Mouse (Mus musculus) stomach, embryonic 14.5 days (tissue): ENCODE data around the gene Ergic2. TPM values are rescaled to one million over a fixed set of nuclear protein-coding genes. Genes with fewer than 3 reads are reported as not detected.
"Not testable (repeated sequence)": the region's sequence is repeated elsewhere in the genome, so short reads cannot be mapped to it uniquely, and the experiment has no call there.

ENCODE experiments used
- ATAC-seq: fragments of 200-750 bp; cut with Nextera tagmentation; 2 replicates; pipeline ENCODE4 v1.8.0; 2017; ENCODE audit warnings: low read depth, moderate TSS enrichment; ENCODE audit not compliant: insufficient number of reproducible peaks, insufficient read depth, low FRiP score
- H3K27ac ChIP-seq: fragments of 300-500 bp; sonication (generic); 2 replicates; pipeline ENCODE4 v1.5.1; 2014; ENCODE audit warnings: mild to moderate bottlenecking, low read length, moderate library complexity, mixed read lengths
- H3K27me3 ChIP-seq: fragments of 300-500 bp; sonication (generic); 2 replicates; pipeline ENCODE4 v1.6.1; 2014; ENCODE audit warnings: low read length, control low read depth, mixed read lengths; ENCODE audit not compliant: control insufficient read depth, insufficient read depth
- H3K36me3 ChIP-seq: fragments of 300-500 bp; sonication (generic); 2 replicates; pipeline ENCODE4 v1.6.1; 2014; ENCODE audit warnings: mild to moderate bottlenecking, control low read depth, low read length, moderate library complexity, mixed read lengths; ENCODE audit not compliant: control insufficient read depth, insufficient read depth
- H3K4me1 ChIP-seq: fragments of 300-500 bp; sonication (generic); 2 replicates; pipeline ENCODE4 v1.6.1; 2014; ENCODE audit warnings: low read length, control low read depth, mixed read lengths; ENCODE audit not compliant: control insufficient read depth, insufficient read depth
- H3K4me2 ChIP-seq: fragments of 300-500 bp; sonication (generic); replicated peaks from 2 replicates; pipeline ENCODE4 v1.6.1; 2014; ENCODE audit warnings: low read depth, low read length, control low read depth
- H3K4me3 ChIP-seq: fragments of 300-500 bp; sonication (generic); 2 replicates; pipeline ENCODE4 v1.5.1; 2014; ENCODE audit warnings: low read depth, low read length, control low read depth
- H3K9ac ChIP-seq: fragments of 300-500 bp; sonication (generic); replicated peaks from 2 replicates; pipeline ENCODE4 v1.6.1; 2014; ENCODE audit warnings: low read depth, mild to moderate bottlenecking, control low read depth, low read length, moderate library complexity, mixed read lengths
- H3K9me3 ChIP-seq: fragments of 300-500 bp; sonication (generic); 2 replicates; pipeline ENCODE4 v1.6.1; 2016; ENCODE audit warnings: low read depth, low read length, control low read depth; ENCODE audit not compliant: control insufficient read depth
- WGBS: fragments of 180-500 bp; shearing (Covaris S2); extraction: QIAGEN DNeasy Blood & Tissue Kit; methylation state at CpG from one replicate; pipeline ENCODE4 v1.1.7; 2014; 5-methylcytosine and 5-hydroxymethylcytosine counted together
- polyA plus RNA-seq: library from polyadenylated mRNA; unstranded; fragments of >200 nt; fragmentation: Nextera tagmentation; extraction: Ambion mirVana; gene quantifications from 2 replicates; pipeline ENCODE4 v1.2.1, GENCODE M21; 2014

Ergic2 gene
- polyA plus RNA-seq, 1 experiment from 2014 or later = 220 TPM

DNA sequence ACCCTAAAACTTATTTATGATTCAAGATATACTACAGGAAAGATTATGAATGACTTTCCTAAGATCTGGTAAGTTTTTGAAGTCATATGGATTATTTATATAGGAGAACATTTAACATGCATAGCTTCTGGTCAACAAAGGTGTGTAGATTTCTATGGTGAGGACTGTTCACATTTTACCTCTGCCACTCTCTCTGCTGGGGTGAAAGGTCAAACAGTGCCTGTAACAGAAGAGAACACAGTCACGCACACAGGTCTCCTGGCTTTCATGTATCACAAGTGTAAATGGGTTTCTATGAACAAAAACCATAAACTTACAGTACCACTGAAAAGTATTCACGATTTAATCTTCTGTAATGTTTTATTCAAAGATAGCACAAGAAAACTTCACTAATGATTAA, 13.0 kb downstream of the Ergic2 start:
- Histone ChIP-seq H3K27me3 (no peaks in the 10 kb centered on the region), H3K27ac (no peak overlapping the region), H3K4me1 (no peaks in the 10 kb centered on the region), H3K9ac (no peak overlapping the region), H3K4me3 (no peak overlapping the region), H3K9me3 (no peaks in the 10 kb centered on the region), H3K36me3 (peaks cover 48% of the 10 kb centered on the region), H3K4me2 (no peak overlapping the region)
- ATAC-seq = peak; percentile 77; the same call in 1 of the 2 replicates
- 69% methylated on average over 2 of the region's 2 CpGs for WGBS

DNA sequence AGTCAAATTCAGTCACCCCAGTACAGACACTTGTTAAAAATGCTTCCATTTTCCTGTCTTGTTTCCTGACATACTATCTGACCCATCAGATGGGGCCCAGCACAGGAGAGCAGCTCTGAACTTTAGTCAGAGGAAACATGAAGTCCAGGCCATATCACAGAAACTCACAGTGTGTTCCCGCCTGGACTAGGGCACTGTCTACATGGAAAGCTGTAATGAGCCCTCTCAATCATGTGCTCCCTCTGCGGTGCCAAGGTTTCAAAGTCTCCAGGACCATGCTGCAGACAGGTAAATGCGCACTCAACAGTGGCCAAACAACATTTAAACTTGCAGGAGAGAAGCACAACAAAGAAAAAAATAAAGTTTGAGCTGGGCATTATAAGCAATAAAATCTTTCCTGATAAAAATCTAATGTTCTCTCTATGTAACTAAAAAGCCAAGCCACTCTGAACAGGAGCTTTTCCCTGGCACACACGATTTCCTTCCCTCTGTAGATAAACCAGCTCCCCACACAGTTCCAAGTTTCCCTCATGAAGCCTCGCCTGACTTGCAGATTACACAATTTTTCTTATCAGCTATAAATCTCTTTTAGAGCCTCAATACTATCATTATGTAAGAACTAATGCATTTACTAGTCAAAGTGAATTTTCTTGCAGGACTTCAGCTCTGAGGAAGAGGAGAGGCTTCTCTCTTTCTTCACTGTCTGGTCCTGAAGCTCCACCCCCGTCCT, 18.0 kb downstream of the Ergic2 start:
- Histone ChIP-seq H3K4me3 (no peak overlapping the region), H3K9ac (no peak overlapping the region), H3K4me1 (no peaks in the 10 kb centered on the region), H3K27me3 (no peaks in the 10 kb centered on the region), H3K4me2 (no peak overlapping the region), H3K36me3 (peaks cover 30% of the 10 kb centered on the region), H3K9me3 (no peaks in the 10 kb centered on the region), H3K27ac (no peak overlapping the region)
- 83% methylated on average over 6 of the region's 6 CpGs for WGBS
- no peak for ATAC-seq

DNA sequence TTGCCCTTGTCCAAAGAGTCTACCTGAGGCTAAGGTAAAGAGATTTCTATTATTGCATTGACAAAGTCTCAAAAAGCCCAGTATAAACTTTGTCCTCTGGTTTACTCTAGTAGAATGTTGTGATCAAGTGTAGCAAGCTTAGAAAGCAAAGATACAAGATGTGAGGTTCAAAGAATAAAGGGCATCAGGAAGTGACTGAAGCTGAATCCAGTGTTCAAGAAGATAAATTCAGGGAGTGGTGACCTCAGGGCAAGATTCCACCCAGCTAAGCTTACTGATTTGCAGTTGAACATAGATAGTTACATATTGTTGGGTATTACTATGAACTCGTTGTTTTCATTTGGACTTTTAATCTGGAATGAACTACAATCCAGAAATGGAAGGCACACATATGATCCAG, 26.5 kb downstream of the Ergic2 start:
- Histone ChIP-seq H3K4me3 (no peak overlapping the region), H3K27ac (no peak overlapping the region), H3K4me2 (no peak overlapping the region), H3K9me3 (no peaks in the 10 kb centered on the region), H3K4me1 (no peaks in the 10 kb centered on the region), H3K36me3 (peaks cover 57% of the 10 kb centered on the region), H3K27me3 (no peaks in the 10 kb centered on the region), H3K9ac (no peak overlapping the region)
- no peak for ATAC-seq
- 87% methylated on average over 1 of the region's 1 CpGs for WGBS

DNA sequence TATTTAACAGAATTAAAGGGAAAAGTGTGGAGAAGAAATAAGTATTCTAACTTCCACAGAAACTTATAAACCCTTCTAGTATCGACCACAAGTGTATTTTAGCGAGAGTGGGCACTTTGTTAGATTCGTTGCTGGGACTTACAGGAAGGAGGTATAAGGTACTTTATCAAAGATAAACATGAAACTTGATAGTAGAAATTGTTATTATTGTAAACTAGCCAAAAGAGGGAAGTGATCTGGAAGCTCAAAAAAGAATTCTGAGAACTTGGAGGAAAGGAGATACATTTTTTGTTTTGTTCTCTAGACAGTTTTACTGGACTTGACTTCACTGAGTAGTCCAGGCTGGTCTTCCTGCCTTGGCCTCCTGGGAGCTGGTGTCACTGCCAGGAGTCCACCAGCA, 39.3 kb downstream of the Ergic2 start:
- no peak overlapping the region for H3K4me3 ChIP-seq
- no peak for ATAC-seq
- no peaks in the 10 kb centered on the region for H3K4me1 ChIP-seq
- WGBS = 68% methylated on average over 3 of the region's 3 CpGs
- H3K27me3 ChIP-seq = no peaks in the 10 kb centered on the region
- H3K9me3 ChIP-seq = no peaks in the 10 kb centered on the region; the same call in 1 of the 2 replicates
- H3K27ac ChIP-seq = no peak overlapping the region
- H3K9ac ChIP-seq = no peak overlapping the region
- H3K36me3 ChIP-seq = no peaks in the 10 kb centered on the region
- no peak overlapping the region for H3K4me2 ChIP-seq

DNA sequence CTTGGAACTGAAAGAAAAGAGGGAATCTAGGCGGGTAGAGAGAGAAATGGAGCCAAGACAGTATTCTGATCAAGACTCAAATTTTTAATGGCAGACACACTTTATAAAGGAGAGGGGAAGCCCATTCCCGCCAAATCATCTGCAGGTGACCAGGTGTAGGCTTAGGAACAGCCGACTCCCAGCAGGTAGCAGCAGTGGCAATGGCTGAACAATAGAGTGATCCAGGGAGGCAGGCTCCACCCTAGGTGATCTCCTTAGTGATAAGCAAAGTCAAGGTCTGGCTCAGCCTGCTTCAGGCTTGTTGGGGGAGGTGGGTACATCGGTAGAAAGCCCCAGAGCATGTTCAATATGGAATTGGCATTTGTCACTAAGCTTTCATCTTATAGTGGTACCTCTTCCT, 59.9 kb downstream of the Ergic2 start:
- not testable (repeated sequence) for ATAC-seq, H3K36me3 ChIP-seq, H3K4me3 ChIP-seq, H3K9me3 ChIP-seq, H3K9ac ChIP-seq, H3K4me1 ChIP-seq, H3K27me3 ChIP-seq, H3K27ac ChIP-seq, H3K4me2 ChIP-seq
- WGBS = 53% methylated on average over 4 of the region's 4 CpGs

DNA sequence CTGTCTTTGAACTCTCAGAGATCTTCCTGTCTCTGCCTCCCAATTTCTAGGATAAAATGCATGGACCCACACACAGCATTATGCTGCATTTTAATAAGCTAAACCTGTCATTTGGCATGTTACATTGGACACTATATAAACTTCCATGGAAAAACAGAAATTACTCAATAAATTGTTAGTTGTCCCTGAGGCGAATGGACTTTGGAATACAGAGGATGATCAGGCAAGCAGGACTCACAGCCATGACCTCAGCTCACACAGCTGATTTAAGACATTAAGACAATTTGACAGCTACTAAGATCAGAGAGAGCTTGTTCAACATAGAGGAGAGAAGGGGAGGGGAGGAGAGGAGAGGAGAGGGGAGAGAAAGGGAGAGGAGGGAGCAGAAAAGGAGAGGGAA, 69.8 kb downstream of the Ergic2 start:
- no peak overlapping the region for H3K9ac ChIP-seq
- H3K4me2 ChIP-seq = no peak overlapping the region
- H3K4me1 ChIP-seq = no peaks in the 10 kb centered on the region
- no peak for ATAC-seq
- H3K36me3 ChIP-seq = no peaks in the 10 kb centered on the region
- H3K27me3 ChIP-seq = no peaks in the 10 kb centered on the region
- H3K9me3 ChIP-seq = no peaks in the 10 kb centered on the region; the same call in 1 of the 2 replicates
- WGBS = 96% methylated on average over 1 of the region's 1 CpGs
- no peak overlapping the region for H3K4me3 ChIP-seq
- no peak overlapping the region for H3K27ac ChIP-seq

- Histone ChIP-seq H3K9ac (no peak overlapping the region), H3K4me2 (no peak overlapping the region), H3K27ac (no peak overlapping the region), H3K9me3 (no peaks in the 10 kb centered on the region; the same call in 1 of the 2 replicates), H3K4me3 (no peak overlapping the region), H3K27me3 (no peaks in the 10 kb centered on the region), H3K36me3 (no peaks in the 10 kb centered on the region), H3K4me1 (no peaks in the 10 kb centered on the region)
- no peak for ATAC-seq
- WGBS = 80% methylated on average over 5 of the region's 5 CpGs
Measured at GRCm38 (mm10) chr6:148141874-148142273, 70.3 kb downstream of the Ergic2 start.

GRCm38 (mm10) chr6:148139288-148139995, 72.7 kb downstream of the Ergic2 start:
- Histone ChIP-seq H3K4me3 (no peak overlapping the region), H3K27ac (no peak overlapping the region), H3K27me3 (no peaks in the 10 kb centered on the region), H3K4me2 (no peak overlapping the region), H3K9ac (no peak overlapping the region), H3K36me3 (no peaks in the 10 kb centered on the region), H3K9me3 (no peaks in the 10 kb centered on the region; the same call in 1 of the 2 replicates), H3K4me1 (no peaks in the 10 kb centered on the region)
- ATAC-seq = no peak
- WGBS = 84% methylated on average over 6 of the region's 6 CpGs
